Mouse (Mus musculus) lung, adult 2 months (tissue): ENCODE data around the gene Aasdh.

Source experiments
- CTCF ChIP-seq: fragments of 200-500 bp; IDR thresholded peaks from 2 replicates; pipeline ENCODE4 v1.5.1; 2011; ENCODE audit warnings: mild to moderate bottlenecking, low read length, control low read depth; ENCODE audit not compliant: insufficient read depth
- POLR2A ChIP-seq: fragments of 200-500 bp; IDR thresholded peaks from 2 replicates; pipeline ENCODE4 v1.6.1; 2011; ENCODE audit warnings: low read depth, mild to moderate bottlenecking, control low read depth, low read length, borderline replicate concordance; ENCODE audit errors: extremely low read depth

- TF ChIP-seq POLR2A (no peak), CTCF (no peak)
Observed at GRCm38 (mm10) chr5:76944965-76945677, 39.8 kb upstream of the Aasdh start.
